Mouse (Mus musculus) cortical plate, adult 2 months (tissue): Measurements from ENCODE around the gene Hist1h4d. TPM values are rescaled to one million over a fixed set of nuclear protein-coding genes. Genes with fewer than 3 reads are reported as not detected.

ENCODE experiments used
- H3K27ac ChIP-seq: fragments of 200-500 bp; 2 replicates; pipeline ENCODE4 v1.5.1; 2012; ENCODE audit warnings: low read length, control low read depth, inconsistent platforms; ENCODE audit not compliant: insufficient read depth
- H3K4me1 ChIP-seq: fragments of 200-500 bp; 2 replicates; pipeline ENCODE4 v1.6.1; 2011; ENCODE audit warnings: low read length; ENCODE audit not compliant: control insufficient read depth, insufficient read depth
- H3K4me3 ChIP-seq: fragments of 200-500 bp; 2 replicates; pipeline ENCODE4 v1.5.1; 2011; ENCODE audit warnings: mild to moderate bottlenecking, low read length, control low read depth; ENCODE audit not compliant: insufficient read depth
- CTCF ChIP-seq: fragments of 200-500 bp; IDR thresholded peaks from 2 replicates; pipeline ENCODE4 v1.5.1; 2011; ENCODE audit warnings: mild to moderate bottlenecking, control low read depth, low read length; ENCODE audit not compliant: insufficient read depth; ENCODE audit errors: extremely low read depth
- POLR2A ChIP-seq: fragments of 200-500 bp; IDR thresholded peaks from 2 replicates; pipeline ENCODE4 v1.6.1; 2011; ENCODE audit warnings: mild to moderate bottlenecking, low read length, control low read depth; ENCODE audit not compliant: insufficient read depth; ENCODE audit errors: extremely low read depth
- polyA plus RNA-seq: library from polyadenylated mRNA; depleted of rRNA; stranded (reverse); fragments of >200 nt; gene quantifications from 2 replicates; pipeline ENCODE4 v1.2.3, GENCODE M21; 2012

Hist1h4d gene
- polyA plus RNA-seq, 1 experiment, result 8.9 TPM

- Histone ChIP-seq H3K4me3 (no peak overlapping the region), H3K27ac (no peak overlapping the region), H3K4me1 (no peaks in the 10 kb centered on the region)
- TF ChIP-seq POLR2A, result no peak
- TF ChIP-seq CTCF, result peak; percentile 67
Measured at GRCm38 (mm10) chr13:23597957-23598356, 16.6 kb downstream of the Hist1h4d start.

GRCm38 (mm10) chr13:23603182-23603699 is 21.8 kb downstream of the Hist1h4d start:
- TF ChIP-seq CTCF (no peak), POLR2A (no peak)
- Histone ChIP-seq H3K4me1 (no peaks in the 10 kb centered on the region), H3K27ac (no peak overlapping the region), H3K4me3 (no peak overlapping the region)

GRCm38 (mm10) chr13:23604452-23604851 is 23.1 kb downstream of the Hist1h4d start:
- TF ChIP-seq CTCF (no peak), POLR2A (no peak)
- H3K4me3 ChIP-seq, result no peak overlapping the region
- H3K27ac ChIP-seq, result no peak overlapping the region
- H3K4me1 ChIP-seq, result no peaks in the 10 kb centered on the region

- no peak for TF ChIP-seq POLR2A
- TF ChIP-seq CTCF, result no peak
- H3K4me3 ChIP-seq, result no peak overlapping the region
- no peak overlapping the region for H3K27ac ChIP-seq
- no peaks in the 10 kb centered on the region for H3K4me1 ChIP-seq
Measured at GRCm38 (mm10) chr13:23605052-23605451, 23.7 kb downstream of the Hist1h4d start.

- H3K27ac ChIP-seq, result no peak overlapping the region
- no peak overlapping the region for H3K4me3 ChIP-seq
- TF ChIP-seq POLR2A (no peak), CTCF (no peak)
- H3K4me1 ChIP-seq, result no peaks in the 10 kb centered on the region
Measured at GRCm38 (mm10) chr13:23609209-23609608, 27.8 kb downstream of the Hist1h4d start.

- Histone ChIP-seq H3K27ac (no peak overlapping the region), H3K4me3 (no peak overlapping the region), H3K4me1 (no peaks in the 10 kb centered on the region)
- TF ChIP-seq POLR2A (no peak), CTCF (no peak)
Measured at GRCm38 (mm10) chr13:23609844-23610243, 28.4 kb downstream of the Hist1h4d start.

- no peaks in the 10 kb centered on the region for H3K4me1 ChIP-seq
- no peak overlapping the region for H3K4me3 ChIP-seq
- no peak overlapping the region for H3K27ac ChIP-seq
- no peak for TF ChIP-seq POLR2A
- TF ChIP-seq CTCF, result no peak
Measured at GRCm38 (mm10) chr13:23610393-23610792, 29.0 kb downstream of the Hist1h4d start.

- Histone ChIP-seq H3K4me1 (no peaks in the 10 kb centered on the region), H3K27ac (no peak overlapping the region), H3K4me3 (no peak overlapping the region)
- TF ChIP-seq CTCF (no peak), POLR2A (no peak)
Measured at GRCm38 (mm10) chr13:23611638-23612037, 30.2 kb downstream of the Hist1h4d start.

- TF ChIP-seq CTCF (no peak), POLR2A (no peak)
- Histone ChIP-seq H3K4me3 (peak overlapping the region; percentile 54), H3K27ac (peak overlapping the region; percentile 95), H3K4me1 (peaks cover 2% of the 10 kb centered on the region)
Measured at GRCm38 (mm10) chr13:23620056-23620732, 38.8 kb downstream of the Hist1h4d start.
